Mouse (Mus musculus): Measurements from ENCODE around the gene Cct4. TPM values are rescaled to one million over a fixed set of nuclear protein-coding genes. Genes with fewer than 3 reads are reported as not detected.

Gene Cct4
- polyA plus RNA-seq, 1 experiment from 2014 or later = 288 TPM

GRCm38 (mm10) chr11:22989786-22990185 is 533 bp upstream of the Cct4 start:
- peak overlapping the region; percentile 84 for H3K4me3 ChIP-seq (ENCODE audit: low read depth, low read length)
- peak overlapping the region; percentile 89 for H3K27ac ChIP-seq (ENCODE audit: low read length)
- peak overlapping the region; percentile 81; the same call in 1 of the 2 replicates for H3K9ac ChIP-seq (replicated peaks; ENCODE audit: low read depth, low read length)
- H3K4me2 ChIP-seq (replicated peaks; ENCODE audit: low read depth, low read length) = peak overlapping the region; percentile 90
- 36% methylated on average over 1 of the region's 1 CpGs for WGBS
- H3K4me1 ChIP-seq (ENCODE audit: control insufficient read depth, insufficient read depth, low read length) = 0 out of 2 replicates have a peak, but pooled peaks cover 7% of the 10 kb centered on the region
- no peaks in the 10 kb centered on the region for H3K9me3 ChIP-seq (ENCODE audit: control insufficient read depth, low read depth, low read length)
- ATAC-seq (ENCODE audit: insufficient number of reproducible peaks, insufficient read depth, low FRiP score, low read depth) = no peak; the same call in 1 of the 2 replicates
- peaks cover 15% of the 10 kb centered on the region; the same call in 1 of the 2 replicates for H3K36me3 ChIP-seq (ENCODE audit: control insufficient read depth, insufficient read depth, low read length)
- no peaks in the 10 kb centered on the region for H3K27me3 ChIP-seq (ENCODE audit: control insufficient read depth, insufficient read depth, low read length)

- Histone ChIP-seq H3K4me3 (ENCODE audit: low read depth, low read length) (peak overlapping the region; percentile 84), H3K36me3 (ENCODE audit: control insufficient read depth, insufficient read depth, low read length) (peaks cover 29% of the 10 kb centered on the region), H3K4me1 (ENCODE audit: control insufficient read depth, insufficient read depth, low read length) (0 out of 2 replicates have a peak, but pooled peaks cover 7% of the 10 kb centered on the region), H3K9ac (replicated peaks; ENCODE audit: low read depth, low read length) (peak overlapping the region; percentile 81), H3K27me3 (ENCODE audit: control insufficient read depth, insufficient read depth, low read length) (no peaks in the 10 kb centered on the region), H3K9me3 (ENCODE audit: control insufficient read depth, low read depth, low read length) (no peaks in the 10 kb centered on the region), H3K27ac (ENCODE audit: low read length) (peak overlapping the region; percentile 89; the same call in 1 of the 2 replicates), H3K4me2 (replicated peaks; ENCODE audit: low read depth, low read length) (peak overlapping the region; percentile 90)
- no peak for ATAC-seq (ENCODE audit: insufficient number of reproducible peaks, insufficient read depth, low FRiP score, low read depth)
- WGBS = 8% methylated on average over 14 of the region's 14 CpGs
Observed at GRCm38 (mm10) chr11:22991218-22991835, 1.0 kb downstream of the Cct4 start.

- no peak overlapping the region for H3K27ac ChIP-seq (ENCODE audit: low read length)
- H3K27me3 ChIP-seq (ENCODE audit: control insufficient read depth, insufficient read depth, low read length) = no peaks in the 10 kb centered on the region
- H3K36me3 ChIP-seq (ENCODE audit: control insufficient read depth, insufficient read depth, low read length) = peaks cover 53% of the 10 kb centered on the region
- no peak overlapping the region for H3K4me3 ChIP-seq (ENCODE audit: low read depth, low read length)
- ATAC-seq (ENCODE audit: insufficient number of reproducible peaks, insufficient read depth, low FRiP score, low read depth) = no peak
- H3K4me2 ChIP-seq (replicated peaks; ENCODE audit: low read depth, low read length) = no peak overlapping the region
- no peak overlapping the region for H3K9ac ChIP-seq (replicated peaks; ENCODE audit: low read depth, low read length)
- WGBS = 89% methylated on average over 2 of the region's 2 CpGs
- 0 out of 2 replicates have a peak, but pooled peaks cover 7% of the 10 kb centered on the region for H3K4me1 ChIP-seq (ENCODE audit: control insufficient read depth, insufficient read depth, low read length)
- H3K9me3 ChIP-seq (ENCODE audit: control insufficient read depth, low read depth, low read length) = no peaks in the 10 kb centered on the region
Observed at GRCm38 (mm10) chr11:22994271-22994670, 4.0 kb downstream of the Cct4 start.

- no peak overlapping the region for H3K4me2 ChIP-seq (replicated peaks; ENCODE audit: low read depth, low read length)
- no peaks in the 10 kb centered on the region for H3K9me3 ChIP-seq (ENCODE audit: control insufficient read depth, low read depth, low read length)
- 0 out of 2 replicates have a peak, but pooled peaks cover 7% of the 10 kb centered on the region for H3K4me1 ChIP-seq (ENCODE audit: control insufficient read depth, insufficient read depth, low read length)
- no peak overlapping the region for H3K4me3 ChIP-seq (ENCODE audit: low read depth, low read length)
- H3K36me3 ChIP-seq (ENCODE audit: control insufficient read depth, insufficient read depth, low read length) = peaks cover 65% of the 10 kb centered on the region
- H3K27ac ChIP-seq (ENCODE audit: low read length) = no peak overlapping the region
- ATAC-seq (ENCODE audit: insufficient number of reproducible peaks, insufficient read depth, low FRiP score, low read depth) = no peak
- H3K27me3 ChIP-seq (ENCODE audit: control insufficient read depth, insufficient read depth, low read length) = no peaks in the 10 kb centered on the region
- H3K9ac ChIP-seq (replicated peaks; ENCODE audit: low read depth, low read length) = no peak overlapping the region
- 92% methylated on average over 4 of the region's 4 CpGs for WGBS
Observed at GRCm38 (mm10) chr11:22995461-22995860, 5.1 kb downstream of the Cct4 start.

- no peaks in the 10 kb centered on the region for H3K9me3 ChIP-seq (ENCODE audit: control insufficient read depth, low read depth, low read length)
- H3K4me1 ChIP-seq (ENCODE audit: control insufficient read depth, insufficient read depth, low read length) = no peaks in the 10 kb centered on the region
- H3K4me3 ChIP-seq (ENCODE audit: low read depth, low read length) = no peak overlapping the region
- ATAC-seq (ENCODE audit: insufficient number of reproducible peaks, insufficient read depth, low FRiP score, low read depth) = no peak
- no peak overlapping the region for H3K27ac ChIP-seq (ENCODE audit: low read length)
- 78% methylated on average over 1 of the region's 1 CpGs for WGBS
- no peak overlapping the region for H3K9ac ChIP-seq (replicated peaks; ENCODE audit: low read depth, low read length)
- no peaks in the 10 kb centered on the region for H3K27me3 ChIP-seq (ENCODE audit: control insufficient read depth, insufficient read depth, low read length)
- no peak overlapping the region for H3K4me2 ChIP-seq (replicated peaks; ENCODE audit: low read depth, low read length)
- peaks cover 89% of the 10 kb centered on the region for H3K36me3 ChIP-seq (ENCODE audit: control insufficient read depth, insufficient read depth, low read length)
Observed at GRCm38 (mm10) chr11:22998308-22998707, 8.0 kb downstream of the Cct4 start.

- H3K4me1 ChIP-seq (ENCODE audit: control insufficient read depth, insufficient read depth, low read length) = no peaks in the 10 kb centered on the region
- WGBS = 97% methylated on average over 1 of the region's 1 CpGs
- no peaks in the 10 kb centered on the region for H3K27me3 ChIP-seq (ENCODE audit: control insufficient read depth, insufficient read depth, low read length)
- no peak overlapping the region for H3K4me2 ChIP-seq (replicated peaks; ENCODE audit: low read depth, low read length)
- no peak for ATAC-seq (ENCODE audit: insufficient number of reproducible peaks, insufficient read depth, low FRiP score, low read depth)
- no peaks in the 10 kb centered on the region for H3K9me3 ChIP-seq (ENCODE audit: control insufficient read depth, low read depth, low read length)
- no peak overlapping the region for H3K9ac ChIP-seq (replicated peaks; ENCODE audit: low read depth, low read length)
- H3K36me3 ChIP-seq (ENCODE audit: control insufficient read depth, insufficient read depth, low read length) = peaks cover 42% of the 10 kb centered on the region
- no peak overlapping the region for H3K27ac ChIP-seq (ENCODE audit: low read length)
- no peak overlapping the region for H3K4me3 ChIP-seq (ENCODE audit: low read depth, low read length)
Observed at GRCm38 (mm10) chr11:23005276-23005675, 15.0 kb downstream of the Cct4 start.

- no peaks in the 10 kb centered on the region for H3K9me3 ChIP-seq (ENCODE audit: control insufficient read depth, low read depth, low read length)
- no peaks in the 10 kb centered on the region for H3K4me1 ChIP-seq (ENCODE audit: control insufficient read depth, insufficient read depth, low read length)
- ATAC-seq (ENCODE audit: insufficient number of reproducible peaks, insufficient read depth, low FRiP score, low read depth) = no peak; the same call in 1 of the 2 replicates
- peak overlapping the region; percentile 75 for H3K4me2 ChIP-seq (replicated peaks; ENCODE audit: low read depth, low read length)
- H3K36me3 ChIP-seq (ENCODE audit: control insufficient read depth, insufficient read depth, low read length) = peaks cover 25% of the 10 kb centered on the region
- no peak overlapping the region for H3K27ac ChIP-seq (ENCODE audit: low read length)
- H3K9ac ChIP-seq (replicated peaks; ENCODE audit: low read depth, low read length) = no peak overlapping the region
- WGBS = 4% methylated on average over 6 of the region's 6 CpGs
- no peaks in the 10 kb centered on the region for H3K27me3 ChIP-seq (ENCODE audit: control insufficient read depth, insufficient read depth, low read length)
- peak overlapping the region; percentile 49 for H3K4me3 ChIP-seq (ENCODE audit: low read depth, low read length)
Observed at GRCm38 (mm10) chr11:23007166-23007480, 16.8 kb downstream of the Cct4 start.

- no peaks in the 10 kb centered on the region for H3K9me3 ChIP-seq (ENCODE audit: control insufficient read depth, low read depth, low read length)
- H3K36me3 ChIP-seq (ENCODE audit: control insufficient read depth, insufficient read depth, low read length) = peaks cover 20% of the 10 kb centered on the region
- H3K9ac ChIP-seq (replicated peaks; ENCODE audit: low read depth, low read length) = peak within 1 kb of the TSS; percentile 50
Observed at GRCm38 (mm10) chr11:23007481-23008180, 17.3 kb downstream of the Cct4 start, which contains the start of gene Fam161a. TSS of gene Fam161a (plus strand) at chr11:23007531.

More at GRCm38 (mm10) chr11:23007481-23008180, 17.3 kb downstream of the Cct4 start, which contains the start of gene Fam161a:
- H3K27me3 ChIP-seq (ENCODE audit: control insufficient read depth, insufficient read depth, low read length) = no peaks in the 10 kb centered on the region
- peak; percentile 93 for ATAC-seq (ENCODE audit: insufficient number of reproducible peaks, insufficient read depth, low FRiP score, low read depth)
- peak within 1 kb of the TSS; percentile 49 for H3K4me3 ChIP-seq (ENCODE audit: low read depth, low read length)
- under 1% methylated on average over 22 of the region's 22 CpGs for WGBS
- peak within 1 kb of the TSS; percentile 79 for H3K27ac ChIP-seq (ENCODE audit: low read length)
- no peaks in the 10 kb centered on the region for H3K4me1 ChIP-seq (ENCODE audit: control insufficient read depth, insufficient read depth, low read length)
- H3K4me2 ChIP-seq (replicated peaks; ENCODE audit: low read depth, low read length) = peak within 1 kb of the TSS; percentile 75
